Mouse (Mus musculus): ENCODE data around the gene Pxylp1.

DNA sequence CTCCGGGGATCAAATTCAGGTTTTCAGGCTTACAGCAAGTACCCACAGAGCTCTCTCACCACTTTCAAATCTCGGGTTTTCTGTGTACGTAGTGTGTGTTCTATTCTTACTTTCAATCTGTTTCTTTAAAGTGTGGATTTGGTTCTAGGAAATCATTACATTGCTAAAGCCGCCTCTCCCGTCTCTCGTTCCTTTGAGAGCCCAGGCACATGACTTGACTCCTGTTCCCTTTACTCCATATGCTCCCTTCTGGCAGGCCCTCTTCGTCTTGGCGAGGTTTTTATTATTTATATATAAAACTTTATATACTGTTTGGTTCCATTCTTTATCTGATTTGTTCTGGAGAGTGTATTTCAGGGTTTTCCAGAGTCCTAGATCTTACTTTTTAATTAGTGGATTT is 40.3 kb upstream of the Pxylp1 start:
- TF ChIP-seq CTCF (IDR thresholded peaks at IDR 0.05; ENCODE audit: control insufficient read depth, insufficient read depth, insufficient read length): no peak
- no peak for TF ChIP-seq USF1 (IDR thresholded peaks at IDR 0.05; ENCODE audit: low read depth)
- TF ChIP-seq MYOD1 (IDR thresholded peaks at IDR 0.05; ENCODE audit: control insufficient read depth, insufficient read length, low read depth): no peak
- TF ChIP-seq MAX (IDR thresholded peaks at IDR 0.05): no peak
- TF ChIP-seq CEBPB (IDR thresholded peaks at IDR 0.05; ENCODE audit: low read depth): no peak

Measured in C2C12 (cell line).